Mouse (Mus musculus) small intestine, adult 2 months (tissue): Measurements from ENCODE around the gene Cep63. TPM values are rescaled to one million over a fixed set of nuclear protein-coding genes. Genes with fewer than 3 reads are reported as not detected.
A peak's percentile ranks its signal among the peaks of the same experiment; 100 is the strongest.

Experiments
- H3K27ac ChIP-seq: fragments of 200-500 bp; 2 replicates; pipeline ENCODE4 v1.5.1; 2012; ENCODE audit warnings: low read depth, low read length, control low read depth, inconsistent platforms; ENCODE audit not compliant: insufficient read depth
- H3K27me3 ChIP-seq: fragments of 200-500 bp; 2 replicates; pipeline ENCODE4 v1.6.1; 2012; ENCODE audit warnings: mild to moderate bottlenecking, moderate library complexity, low read length, inconsistent platforms; ENCODE audit not compliant: control insufficient read depth, insufficient read depth
- H3K36me3 ChIP-seq: fragments of 200-500 bp; 2 replicates; pipeline ENCODE4 v1.6.1; 2012; ENCODE audit warnings: mild to moderate bottlenecking, low read length, control low read depth, inconsistent platforms; ENCODE audit not compliant: control insufficient read depth, insufficient read depth
- H3K4me1 ChIP-seq: fragments of 200-500 bp; 2 replicates; pipeline ENCODE4 v1.6.1; 2012; ENCODE audit warnings: low read length, inconsistent platforms, mixed read lengths; ENCODE audit not compliant: control insufficient read depth, insufficient read depth, insufficient read length
- H3K4me3 ChIP-seq: fragments of 200-500 bp; 2 replicates; pipeline ENCODE4 v1.5.1; 2012; ENCODE audit warnings: low read depth, mild to moderate bottlenecking, control low read depth, inconsistent platforms, low read length, moderate library complexity
- CTCF ChIP-seq: fragments of 200-500 bp; IDR thresholded peaks from 2 replicates; pipeline ENCODE4 v1.5.1; 2012; ENCODE audit warnings: low read depth, mild to moderate bottlenecking, control low read depth, inconsistent platforms, low read length, moderate library complexity, mixed read lengths; ENCODE audit not compliant: insufficient replicate concordance, insufficient read length; ENCODE audit errors: extremely low read depth
- POLR2A ChIP-seq: fragments of 200-500 bp; IDR thresholded peaks from 2 replicates; pipeline ENCODE4 v1.6.1; 2012; ENCODE audit warnings: low read depth, mild to moderate bottlenecking, control low read depth, inconsistent platforms, low read length, moderate library complexity
- WGBS: fragments of 180-500 bp; shearing (Covaris S2); methylation state at CpG from one replicate; pipeline ENCODE4 v1.1.7; 2018; 5-methylcytosine and 5-hydroxymethylcytosine counted together
- polyA plus RNA-seq: library from polyadenylated mRNA; depleted of rRNA; stranded (reverse); fragments of >200 nt; gene quantifications from 2 replicates; pipeline ENCODE4 v1.2.3, GENCODE M21; 2012

Gene Cep63
- polyA plus RNA-seq, 1 experiment: 1.3 TPM

- no peak for TF ChIP-seq POLR2A
- TF ChIP-seq CTCF: no peak
- Histone ChIP-seq H3K4me1 (peaks cover 20% of the 10 kb centered on the region; the same call in 1 of the 2 replicates), H3K27me3 (no peaks in the 10 kb centered on the region), H3K27ac (0 out of 2 replicates have a peak overlapping the region, but pooled peaks have one; percentile 35), H3K4me3 (no peak overlapping the region), H3K36me3 (no peaks in the 10 kb centered on the region)
- WGBS: 32% methylated on average over 7 of the region's 7 CpGs
Measured at GRCm38 (mm10) chr9:102650637-102651036, 24.3 kb upstream of the Cep63 start.

- H3K4me1 ChIP-seq: peaks cover 16% of the 10 kb centered on the region; the same call in 1 of the 2 replicates
- TF ChIP-seq CTCF (no peak), POLR2A (no peak)
- H3K36me3 ChIP-seq: no peaks in the 10 kb centered on the region
- 19% methylated on average over 17 of the region's 17 CpGs for WGBS
- H3K27me3 ChIP-seq: no peaks in the 10 kb centered on the region
- peak overlapping the region; percentile 35; the same call in 1 of the 2 replicates for H3K27ac ChIP-seq
- no peak overlapping the region for H3K4me3 ChIP-seq
Measured at GRCm38 (mm10) chr9:102649917-102650527, 23.7 kb upstream of the Cep63 start.

- H3K4me1 ChIP-seq: peaks cover 14% of the 10 kb centered on the region; the same call in 1 of the 2 replicates
- H3K36me3 ChIP-seq: no peaks in the 10 kb centered on the region
- no peaks in the 10 kb centered on the region for H3K27me3 ChIP-seq
- TF ChIP-seq POLR2A (no peak), CTCF (no peak)
- H3K27ac ChIP-seq: no peak overlapping the region
- no peak overlapping the region for H3K4me3 ChIP-seq
- WGBS: 75% methylated on average over 6 of the region's 6 CpGs
Measured at GRCm38 (mm10) chr9:102647010-102647409, 20.7 kb upstream of the Cep63 start.

GRCm38 (mm10) chr9:102645119-102645695 is 18.9 kb upstream of the Cep63 start:
- TF ChIP-seq CTCF (no peak), POLR2A (no peak)
- Histone ChIP-seq H3K27ac (no peak overlapping the region), H3K27me3 (no peaks in the 10 kb centered on the region), H3K36me3 (no peaks in the 10 kb centered on the region), H3K4me1 (peaks cover 7% of the 10 kb centered on the region; the same call in 1 of the 2 replicates), H3K4me3 (no peak overlapping the region)
- WGBS: 84% methylated on average over 3 of the region's 3 CpGs

- Histone ChIP-seq H3K4me3 (no peak overlapping the region), H3K36me3 (no peaks in the 10 kb centered on the region), H3K27ac (peak overlapping the region; percentile 85), H3K27me3 (no peaks in the 10 kb centered on the region), H3K4me1 (no peaks in the 10 kb centered on the region; the same call in 1 of the 2 replicates)
- WGBS: 28% methylated on average over 10 of the region's 10 CpGs
- no peak for TF ChIP-seq POLR2A
- no peak for TF ChIP-seq CTCF
Measured at GRCm38 (mm10) chr9:102643486-102644101, 17.3 kb upstream of the Cep63 start.

GRCm38 (mm10) chr9:102643071-102643485 is 16.7 kb upstream of the Cep63 start:
- WGBS: 60% methylated on average over 8 of the region's 8 CpGs
- Histone ChIP-seq H3K27ac (peak overlapping the region; percentile 85), H3K4me1 (no peaks in the 10 kb centered on the region; the same call in 1 of the 2 replicates), H3K4me3 (no peak overlapping the region), H3K36me3 (no peaks in the 10 kb centered on the region), H3K27me3 (no peaks in the 10 kb centered on the region)
- TF ChIP-seq POLR2A: no peak
- no peak for TF ChIP-seq CTCF

- TF ChIP-seq CTCF (no peak), POLR2A (no peak)
- Histone ChIP-seq H3K36me3 (no peaks in the 10 kb centered on the region), H3K4me1 (no peaks in the 10 kb centered on the region), H3K27ac (no peak overlapping the region), H3K4me3 (no peak overlapping the region), H3K27me3 (no peaks in the 10 kb centered on the region)
- 77% methylated on average over 6 of the region's 6 CpGs for WGBS
Measured at GRCm38 (mm10) chr9:102641531-102641930, 15.2 kb upstream of the Cep63 start.
